Comparison of ENCODE assay signal across 12 mouse cellular contexts in genomic region chr11:69249131-69249530, GRCm38 (mm10). TPM values are rescaled to one million over a fixed set of nuclear protein-coding genes. Genes with fewer than 3 reads are reported as not detected.
"Had no signal": no experiment of that assay in that cellular context is flagged by ENCODE, and none has a peak within 500 bp of the region (broad histone marks: within the 10 kb centered on the region; RNA-seq: fewer than 3 reads in every experiment).

No protein-coding gene starts in this region.

- DNase-seq: liver, postnatal 0 days; lung, adult 2 months; lung, postnatal 14 days; lung, postnatal 36 days; right cerebral cortex, postnatal 25 days; right cerebral cortex, postnatal 4 days; spleen, adult 18-20 months; thymus, adult 18-20 months; thymus, postnatal 14 days; thymus, postnatal 36 days had no signal

RNA-seq across cellular contexts. Expression of gene Gucy2e, which starts 12.3 kb away (rescaled TPM):
- total RNA-seq: monocyte, adult 5-6 weeks; neutrophil, adult 5-6 weeks had no signal

RNA-seq across cellular contexts. Expression of gene Alox8, which starts 51.5 kb away (rescaled TPM):
- total RNA-seq: neutrophil, adult 5-6 weeks had no signal
